Mouse (Mus musculus) C2C12 (cell line): ENCODE data around the gene Jph3.

Source experiments
- CEBPB ChIP-seq: IDR thresholded peaks from one replicate; pipeline ENCODE4 v1.6.1; 2011; ENCODE audit warnings: low read depth, mild to moderate bottlenecking, control low read depth, moderate library complexity
- CTCF ChIP-seq: IDR thresholded peaks from one replicate; pipeline ENCODE4 v1.5.1; 2011; ENCODE audit not compliant: control insufficient read depth, insufficient read depth, insufficient read length
- FOSL1 ChIP-seq: IDR thresholded peaks from one replicate; pipeline ENCODE4 v1.8.0; 2011; ENCODE audit warnings: mild to moderate bottlenecking, low read length; ENCODE audit not compliant: poor library complexity, insufficient read depth, severe bottlenecking
- MAX ChIP-seq: IDR thresholded peaks from one replicate; pipeline ENCODE4 v1.6.1; 2011; ENCODE audit warnings: mild to moderate bottlenecking, control low read depth
- MYOD1 ChIP-seq: IDR thresholded peaks from one replicate; pipeline ENCODE4 v1.6.1; 2011; ENCODE audit warnings: low read depth; ENCODE audit not compliant: control insufficient read depth, insufficient read length
- MYOG ChIP-seq: IDR thresholded peaks from one replicate; pipeline ENCODE4 v1.6.1; 2011; ENCODE audit not compliant: control insufficient read depth, insufficient read length; ENCODE audit errors: extremely low read depth
- USF1 ChIP-seq: IDR thresholded peaks from one replicate; pipeline ENCODE4 v1.6.1; 2011; ENCODE audit warnings: low read depth, mild to moderate bottlenecking, control low read depth, moderate library complexity

GRCm38 (mm10) chr8:121750512-121750911 lies 21.1 kb downstream of the Jph3 start:
- TF ChIP-seq CTCF (no peak), MYOG (no peak), CEBPB (no peak), USF1 (no peak), MYOD1 (no peak), MAX (no peak), FOSL1 (no peak)
